Mouse (Mus musculus) spleen, adult 2 months (tissue): Measurements from ENCODE around the gene Lrrc38. TPM values are rescaled to one million over a fixed set of nuclear protein-coding genes. Genes with fewer than 3 reads are reported as not detected.
"Not testable (repeated sequence)": the region's sequence is repeated elsewhere in the genome, so short reads cannot be mapped to it uniquely, and the experiment has no call there.

ENCODE experiments used
- DNase-seq, 2 experiments: peaks; one replicate each; pipeline versions ENCODE4 v3.0.0 to v3.0.0-alpha.2; 2012 to 2021; ENCODE audit warnings: low spot score in 2 of 2, low read depth in 1 of 2
- H3K27ac ChIP-seq: fragments of 200-500 bp; 2 replicates; pipeline ENCODE4 v1.5.1; 2012; ENCODE audit warnings: low read length, inconsistent platforms; ENCODE audit not compliant: insufficient read depth
- H3K27me3 ChIP-seq: fragments of 200-500 bp; 2 replicates; pipeline ENCODE4 v1.6.1; 2012; ENCODE audit warnings: mild to moderate bottlenecking, moderate library complexity, low read length, inconsistent platforms; ENCODE audit not compliant: control insufficient read depth, insufficient read depth
- H3K36me3 ChIP-seq: fragments of 200-500 bp; 2 replicates; pipeline ENCODE4 v1.6.1; 2012; ENCODE audit warnings: mild to moderate bottlenecking, low read length, inconsistent platforms; ENCODE audit not compliant: control insufficient read depth, insufficient read depth
- H3K4me1 ChIP-seq: fragments of 200-500 bp; 2 replicates; pipeline ENCODE4 v1.6.1; 2011; ENCODE audit warnings: inconsistent platforms; ENCODE audit not compliant: control insufficient read depth, insufficient read depth, insufficient read length
- H3K4me3 ChIP-seq: fragments of 200-500 bp; 2 replicates; pipeline ENCODE4 v1.5.1; 2011; ENCODE audit warnings: mild to moderate bottlenecking, inconsistent platforms; ENCODE audit not compliant: insufficient read depth, insufficient read length; ENCODE audit errors: extremely low read depth
- CTCF ChIP-seq: fragments of 200-500 bp; IDR thresholded peaks from 2 replicates; pipeline ENCODE4 v1.5.1; 2011; ENCODE audit warnings: mild to moderate bottlenecking, inconsistent platforms; ENCODE audit not compliant: insufficient read depth, insufficient read length, insufficient replicate concordance; ENCODE audit errors: extremely low read depth
- POLR2A ChIP-seq: fragments of 200-500 bp; IDR thresholded peaks from 2 replicates; pipeline ENCODE4 v1.6.1; 2011; ENCODE audit warnings: low read depth, low read length, inconsistent platforms
- WGBS: fragments of 180-500 bp; shearing (Covaris S2); methylation state at CpG from one replicate; pipeline ENCODE4 v1.1.7; 2018; 5-methylcytosine and 5-hydroxymethylcytosine counted together
- polyA plus RNA-seq: library from polyadenylated mRNA; depleted of rRNA; stranded (reverse); fragments of >200 nt; gene quantifications from 2 replicates; pipeline ENCODE4 v1.2.3, GENCODE M21; 2012

Gene Lrrc38
- polyA plus RNA-seq, 1 experiment = not detected

- Histone ChIP-seq H3K27me3 (no peaks in the 10 kb centered on the region), H3K27ac (no peak overlapping the region), H3K36me3 (no peaks in the 10 kb centered on the region), H3K4me3 (no peak overlapping the region), H3K4me1 (no peaks in the 10 kb centered on the region)
- no peak for DNase-seq
- TF ChIP-seq CTCF (no peak), POLR2A (no peak)
- WGBS = 64% methylated on average over 5 of the region's 5 CpGs
These were observed 15.4 kb upstream of the Lrrc38 start for GRCm38 (mm10) chr4:143334145-143334544.

GRCm38 (mm10) chr4:143334995-143335394, 14.6 kb upstream of the Lrrc38 start:
- DNase-seq = no peak
- no peak overlapping the region for H3K4me3 ChIP-seq
- H3K4me1 ChIP-seq = no peaks in the 10 kb centered on the region
- no peaks in the 10 kb centered on the region for H3K27me3 ChIP-seq
- H3K27ac ChIP-seq = no peak overlapping the region
- 88% methylated on average over 17 of the region's 17 CpGs for WGBS
- no peak for TF ChIP-seq CTCF
- TF ChIP-seq POLR2A = no peak
- H3K36me3 ChIP-seq = no peaks in the 10 kb centered on the region

DNA sequence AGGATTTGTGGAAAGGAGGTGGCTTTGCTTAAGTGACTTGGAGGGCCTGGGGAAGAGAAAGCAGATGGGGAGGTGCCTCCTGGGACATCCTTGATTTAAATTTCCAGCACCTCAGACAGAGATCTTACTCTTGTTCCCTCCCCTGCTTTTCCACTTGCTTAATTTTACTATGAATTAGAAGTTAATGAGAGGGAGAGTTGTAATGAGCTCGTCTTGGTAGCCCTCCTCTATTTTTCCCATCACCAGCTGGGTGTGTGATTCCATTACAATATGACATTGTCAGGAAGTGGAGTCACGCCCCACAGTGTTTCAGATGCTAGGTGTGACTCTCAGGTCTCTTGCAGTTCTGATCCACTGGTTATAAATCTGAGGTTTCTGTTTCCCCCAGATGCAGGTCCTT, 13.5 kb upstream of the Lrrc38 start:
- TF ChIP-seq POLR2A (no peak), CTCF (no peak)
- Histone ChIP-seq H3K27ac (no peak overlapping the region), H3K36me3 (no peaks in the 10 kb centered on the region), H3K27me3 (no peaks in the 10 kb centered on the region), H3K4me1 (no peaks in the 10 kb centered on the region), H3K4me3 (no peak overlapping the region)
- no peak for DNase-seq
- 67% methylated on average over 2 of the region's 2 CpGs for WGBS

DNA sequence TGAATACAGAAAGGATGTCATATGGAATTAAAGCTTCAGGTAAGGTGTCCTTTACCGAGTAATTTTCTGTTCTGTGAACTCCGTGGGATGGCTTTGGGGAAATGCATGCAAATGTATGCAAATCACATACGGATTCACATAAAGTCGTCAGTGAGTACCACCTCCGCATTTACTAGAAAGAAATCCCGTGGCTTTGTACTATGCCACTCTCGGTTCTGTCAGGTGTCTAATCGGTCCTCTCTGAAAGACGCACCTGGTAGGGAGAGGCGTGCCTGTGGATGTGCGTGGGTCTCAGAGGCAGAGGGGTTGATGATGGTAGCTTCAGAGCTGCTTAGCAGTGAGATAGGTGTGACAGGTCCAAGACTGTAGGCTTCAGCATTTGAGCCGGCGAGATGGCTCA, 9.7 kb upstream of the Lrrc38 start:
- no peaks in the 10 kb centered on the region for H3K27me3 ChIP-seq
- TF ChIP-seq CTCF = no peak
- no peak overlapping the region for H3K27ac ChIP-seq
- H3K4me3 ChIP-seq = no peak overlapping the region
- no peak for DNase-seq
- WGBS = 88% methylated on average over 13 of the region's 13 CpGs
- no peaks in the 10 kb centered on the region for H3K36me3 ChIP-seq
- H3K4me1 ChIP-seq = no peaks in the 10 kb centered on the region

- no peak overlapping the region for H3K4me3 ChIP-seq
- WGBS = 83% methylated on average over 7 of the region's 7 CpGs
- no peaks in the 10 kb centered on the region for H3K36me3 ChIP-seq
- H3K4me1 ChIP-seq = no peaks in the 10 kb centered on the region
- no peak for DNase-seq
- no peak for TF ChIP-seq POLR2A
- no peak for TF ChIP-seq CTCF
- no peak overlapping the region for H3K27ac ChIP-seq
- H3K27me3 ChIP-seq = no peaks in the 10 kb centered on the region
These were observed 8.1 kb upstream of the Lrrc38 start for GRCm38 (mm10) chr4:143341470-143341869.

GRCm38 (mm10) chr4:143345491-143345890, 4.1 kb upstream of the Lrrc38 start:
- H3K27ac ChIP-seq, H3K36me3 ChIP-seq, H3K4me3 ChIP-seq, H3K4me1 ChIP-seq, DNase-seq, H3K27me3 ChIP-seq: not testable (repeated sequence)
- 84% methylated on average over 5 of the region's 5 CpGs for whole genome bisulfite sequencing

DNA sequence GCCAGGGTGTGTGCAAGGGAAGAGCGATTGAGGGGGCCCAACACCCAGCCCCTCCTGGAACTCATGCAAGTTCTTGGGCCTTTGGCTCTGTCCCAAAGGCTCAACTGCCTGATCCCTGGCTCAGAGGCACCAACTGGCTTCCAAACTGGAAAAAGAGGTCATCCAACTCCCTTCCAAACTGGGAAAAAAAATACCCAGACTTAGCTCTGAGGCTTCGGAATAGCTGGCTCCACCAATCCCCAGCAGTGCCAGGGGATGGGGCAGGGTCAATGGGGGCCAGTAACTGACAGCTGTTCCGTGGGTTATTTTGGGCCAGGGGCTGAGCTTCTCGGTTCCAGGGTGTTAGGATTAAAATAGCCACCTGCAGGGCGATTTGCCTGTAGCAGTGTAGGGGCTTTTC, 879 bp upstream of the Lrrc38 start:
- Histone ChIP-seq H3K27ac (no peak overlapping the region), H3K27me3 (no peaks in the 10 kb centered on the region), H3K36me3 (no peaks in the 10 kb centered on the region), H3K4me1 (no peaks in the 10 kb centered on the region), H3K4me3 (no peak overlapping the region)
- TF ChIP-seq CTCF (no peak), POLR2A (no peak)
- 38% methylated on average over 5 of the region's 5 CpGs for WGBS
- no peak for DNase-seq
